Mouse (Mus musculus) ovary, postnatal 36 days (tissue): Measurements from ENCODE around the gene Ogdh.
"Not testable (repeated sequence)": the region's sequence is repeated elsewhere in the genome, so short reads cannot be mapped to it uniquely, and the experiment has no call there.

Experiments used
- DNase-seq: peaks from one replicate; pipeline ENCODE4 v3.0.0; 2022; ENCODE audit warnings: low spot score, mixed read lengths

The Ogdh gene

DNA sequence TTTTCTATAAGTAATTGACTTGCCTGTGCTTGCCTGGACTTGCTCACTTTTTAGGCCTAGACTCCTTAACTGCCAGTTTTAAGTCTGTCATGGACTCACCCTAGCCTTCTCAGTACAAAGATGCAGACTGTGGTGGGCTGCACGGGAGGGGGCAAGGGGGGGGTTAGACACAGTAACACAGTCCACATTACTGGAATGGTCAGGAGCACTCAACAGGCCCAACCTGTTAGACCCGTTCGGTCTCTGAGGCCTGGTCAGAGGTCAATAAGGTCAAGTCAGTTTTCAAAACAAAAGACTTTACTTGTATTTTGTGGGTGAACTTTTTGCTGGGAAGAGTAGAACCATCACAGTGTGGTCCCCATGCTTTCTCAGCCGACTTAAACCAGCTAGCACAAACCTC is 75.7 kb downstream of the Ogdh start:
- DNase-seq: no peak

GRCm38 (mm10) chr11:6367986-6368385 is 76.6 kb downstream of the Ogdh start:
- not testable (repeated sequence) for DNase-seq

DNA sequence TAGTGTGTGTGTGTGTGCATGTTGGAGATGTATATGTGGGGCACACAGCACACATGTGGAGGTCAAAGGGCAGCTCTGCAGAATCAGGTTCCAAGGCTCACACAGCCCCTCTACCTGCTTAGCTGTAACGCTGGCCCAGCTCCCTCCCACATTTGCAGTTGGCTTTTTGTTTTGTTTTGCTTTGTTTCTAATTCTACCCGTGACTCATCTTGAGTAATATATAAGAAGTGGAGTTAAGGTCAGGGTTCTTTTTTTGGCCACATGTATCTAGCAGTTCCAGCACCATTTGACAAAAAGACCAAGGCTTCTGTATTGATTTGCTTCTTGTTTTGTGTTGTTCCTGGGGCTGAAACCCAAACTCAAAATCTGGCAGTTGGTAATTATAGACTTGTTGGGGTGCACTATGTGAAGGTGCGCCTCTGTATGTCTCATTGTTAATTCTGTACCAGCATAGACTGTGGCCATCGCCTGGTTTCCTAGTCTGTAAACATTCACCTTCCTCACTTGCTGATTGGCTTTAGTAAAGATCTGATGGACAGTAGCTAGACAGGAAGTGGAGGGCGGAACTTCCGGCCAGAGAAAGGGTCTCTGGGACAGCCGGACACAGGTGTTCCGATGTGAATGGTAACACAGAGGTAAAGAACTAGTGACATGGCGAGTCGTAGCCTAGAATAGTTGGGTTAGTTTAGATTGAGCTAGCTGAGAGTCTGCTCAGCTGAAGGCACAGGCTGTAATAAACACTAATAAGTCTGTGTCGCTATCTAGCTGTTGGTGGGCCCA is 80.1 kb downstream of the Ogdh start:
- DNase-seq: no peak

GRCm38 (mm10) chr11:6372784-6373183 is 81.4 kb downstream of the Ogdh start:
- DNase-seq: no peak

- DNase-seq: no peak
These were observed 89.5 kb downstream of the Ogdh start for GRCm38 (mm10) chr11:6380916-6381315.

GRCm38 (mm10) chr11:6388126-6388725 is 96.8 kb downstream of the Ogdh start:
- DNase-seq: no peak

DNA sequence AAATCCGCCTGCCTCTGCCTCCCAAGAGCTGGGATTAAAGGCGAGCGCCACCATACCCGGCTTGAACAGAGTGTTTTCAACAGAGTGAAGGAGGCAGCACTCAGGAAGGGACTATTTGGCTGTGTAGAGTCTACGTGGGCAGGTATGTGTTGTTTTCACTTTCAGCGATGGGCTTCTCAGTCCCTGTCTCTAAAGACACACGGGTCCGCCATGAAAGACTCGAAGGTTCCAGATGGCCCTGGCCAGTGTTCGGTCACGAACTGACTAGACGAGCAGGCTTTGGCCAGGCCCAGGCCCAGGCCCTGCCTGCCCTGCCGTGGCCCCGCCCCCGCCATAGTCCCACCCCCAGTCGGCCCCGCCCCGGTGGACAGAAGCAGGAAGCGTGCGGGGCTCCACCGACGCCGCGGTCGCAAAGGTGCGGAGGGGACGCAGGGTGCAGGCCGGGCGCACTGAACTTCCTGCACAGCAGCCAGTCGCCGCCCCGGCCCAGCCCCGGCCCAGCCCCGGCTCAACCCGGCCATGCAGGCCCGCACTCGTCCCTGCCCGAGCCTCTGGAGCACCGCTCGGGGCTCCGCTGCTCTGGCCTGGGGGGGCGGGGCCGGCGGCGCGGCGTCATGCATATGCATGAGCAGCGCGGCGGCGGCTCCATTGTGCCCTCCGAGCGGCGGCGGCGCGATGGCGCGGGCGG is 97.4 kb downstream of the Ogdh start, which contains the start of gene Zmiz2:
Gene Zmiz2, plus strand, starts transcription at position 349 of the 688 bp plus-strand sequence.
- DNase-seq: peak; percentile 96

DNA sequence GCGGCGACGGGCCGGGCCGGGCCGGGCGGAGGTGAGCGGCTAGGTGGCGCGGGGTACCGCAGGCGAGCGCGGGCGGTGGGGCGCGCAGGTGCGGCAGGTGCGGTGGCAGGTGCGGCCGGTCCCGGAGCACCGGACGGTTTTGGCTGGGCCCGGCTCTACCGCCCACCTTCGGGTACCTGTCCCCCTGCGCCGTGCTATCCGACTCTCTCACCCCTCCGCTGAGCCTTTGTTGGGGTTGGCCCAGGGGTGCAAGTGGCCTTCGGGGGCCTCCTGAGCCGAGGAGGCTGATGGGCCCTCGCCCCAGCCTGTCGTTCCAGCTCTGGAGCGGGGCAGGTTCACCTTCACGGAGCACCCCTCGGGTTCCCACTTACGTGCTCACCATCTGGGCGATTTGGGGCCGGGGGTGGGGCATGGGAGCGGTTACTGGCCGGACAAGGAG is 98.1 kb downstream of the Ogdh start:
- DNase-seq: no peak

DNA sequence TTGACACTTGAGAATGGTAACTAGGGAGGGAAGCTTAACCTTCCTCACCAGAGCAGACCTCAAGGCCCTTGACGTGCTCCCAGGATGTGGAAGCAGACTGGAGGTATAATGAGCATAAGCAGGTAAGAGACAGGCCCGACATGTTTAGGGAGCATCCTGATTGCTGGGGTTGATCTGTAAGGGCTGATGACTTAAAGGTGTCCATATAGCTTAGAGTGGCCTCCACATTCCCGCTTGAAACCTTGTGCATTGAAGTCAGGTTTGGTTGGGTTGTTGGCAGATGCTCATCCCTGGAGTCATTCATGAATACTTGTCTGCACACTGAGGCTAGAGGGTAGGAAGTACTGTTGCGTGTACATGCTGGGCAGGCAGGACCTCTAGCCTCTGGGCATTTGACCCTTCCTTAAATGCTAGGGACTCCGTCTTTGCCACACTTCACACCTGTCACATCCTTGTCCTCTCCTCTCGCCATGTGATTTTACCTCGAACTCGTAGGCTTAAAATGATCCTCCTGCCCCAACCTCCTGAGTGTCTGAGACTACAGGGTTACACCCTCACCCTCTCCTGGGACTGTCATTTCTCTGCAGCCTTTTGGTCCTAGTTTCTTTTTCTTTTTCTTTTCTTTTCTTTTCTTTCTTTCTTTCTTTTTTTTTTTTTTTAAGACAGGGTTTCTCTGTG is 99.1 kb downstream of the Ogdh start:
- no peak for DNase-seq

- DNase-seq: no peak
These were observed 100.3 kb downstream of the Ogdh start for GRCm38 (mm10) chr11:6391516-6392276.

- DNase-seq: no peak
These were observed 101.4 kb downstream of the Ogdh start for GRCm38 (mm10) chr11:6392857-6393256.

DNA sequence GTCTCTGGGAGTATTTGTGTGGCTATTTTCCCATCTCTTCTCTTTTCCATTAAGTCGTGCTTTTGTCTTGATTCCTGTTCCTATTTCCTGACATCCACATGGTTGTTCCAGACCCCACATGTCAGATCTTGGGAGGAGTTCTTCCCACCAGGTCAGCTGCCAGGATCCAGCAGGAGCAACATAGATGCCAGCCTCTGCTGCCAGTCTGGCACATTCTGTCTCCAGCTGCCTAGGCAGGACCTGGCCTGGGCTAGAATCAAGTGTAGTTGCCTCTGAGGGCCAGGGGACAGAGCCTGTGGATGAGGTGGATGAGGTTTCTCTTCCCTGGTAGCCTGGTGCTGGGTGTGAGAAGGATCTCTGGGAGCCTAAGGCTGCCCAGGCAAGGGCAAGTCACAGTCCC is 102.4 kb downstream of the Ogdh start:
- DNase-seq: no peak

DNA sequence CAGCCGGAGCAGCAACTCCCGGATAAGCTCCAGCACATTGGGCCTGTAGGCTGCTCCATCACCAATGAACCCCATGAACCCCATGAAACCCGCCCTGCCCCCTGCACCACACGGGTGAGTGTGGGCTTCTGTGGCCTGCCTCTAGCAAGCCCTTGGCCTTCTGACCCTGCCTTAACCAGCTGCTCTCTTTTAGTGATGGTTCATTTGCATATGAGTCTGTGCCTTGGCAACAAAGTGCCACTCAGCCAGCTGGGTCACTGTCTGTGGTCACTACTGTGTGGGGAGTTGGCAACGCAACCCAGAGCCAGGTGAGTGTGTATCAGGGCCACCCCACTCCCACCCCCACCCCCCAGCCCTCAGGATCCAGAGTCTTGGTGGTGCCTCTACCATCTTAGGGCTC is 104.1 kb downstream of the Ogdh start:
- DNase-seq: no peak

GRCm38 (mm10) chr11:6398141-6398540 is 106.7 kb downstream of the Ogdh start:
- DNase-seq: no peak

GRCm38 (mm10) chr11:6402515-6403510 is 111.4 kb downstream of the Ogdh start:
- peak; percentile 68 for DNase-seq

DNA sequence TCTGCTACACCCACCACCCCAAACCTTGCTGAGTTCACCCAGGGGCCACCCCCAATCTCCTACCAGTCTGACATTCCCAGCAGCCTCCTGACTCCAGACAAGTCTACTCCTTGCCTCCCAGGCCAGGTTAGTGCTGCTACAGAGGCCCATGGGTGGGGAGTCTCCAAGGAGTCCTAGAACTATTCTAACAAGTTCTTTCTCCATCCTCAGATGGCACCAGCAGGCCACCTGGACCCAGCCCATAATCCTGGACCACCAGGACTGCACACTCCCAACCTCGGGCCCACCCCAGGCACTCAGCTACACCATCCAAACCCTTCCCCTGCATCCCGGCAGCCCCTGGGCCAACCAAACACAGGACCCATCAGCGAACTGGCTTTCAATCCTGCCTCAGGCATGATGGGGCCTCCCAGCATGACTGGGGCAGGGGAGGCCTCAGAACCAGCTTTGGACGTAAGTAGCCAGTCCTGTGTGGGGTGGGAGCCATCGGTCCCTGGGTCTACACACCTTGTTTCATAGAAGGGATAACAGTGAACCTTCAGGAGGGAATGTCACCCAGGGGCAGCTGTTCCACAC is 112.5 kb downstream of the Ogdh start:
- DNase-seq: no peak

DNA sequence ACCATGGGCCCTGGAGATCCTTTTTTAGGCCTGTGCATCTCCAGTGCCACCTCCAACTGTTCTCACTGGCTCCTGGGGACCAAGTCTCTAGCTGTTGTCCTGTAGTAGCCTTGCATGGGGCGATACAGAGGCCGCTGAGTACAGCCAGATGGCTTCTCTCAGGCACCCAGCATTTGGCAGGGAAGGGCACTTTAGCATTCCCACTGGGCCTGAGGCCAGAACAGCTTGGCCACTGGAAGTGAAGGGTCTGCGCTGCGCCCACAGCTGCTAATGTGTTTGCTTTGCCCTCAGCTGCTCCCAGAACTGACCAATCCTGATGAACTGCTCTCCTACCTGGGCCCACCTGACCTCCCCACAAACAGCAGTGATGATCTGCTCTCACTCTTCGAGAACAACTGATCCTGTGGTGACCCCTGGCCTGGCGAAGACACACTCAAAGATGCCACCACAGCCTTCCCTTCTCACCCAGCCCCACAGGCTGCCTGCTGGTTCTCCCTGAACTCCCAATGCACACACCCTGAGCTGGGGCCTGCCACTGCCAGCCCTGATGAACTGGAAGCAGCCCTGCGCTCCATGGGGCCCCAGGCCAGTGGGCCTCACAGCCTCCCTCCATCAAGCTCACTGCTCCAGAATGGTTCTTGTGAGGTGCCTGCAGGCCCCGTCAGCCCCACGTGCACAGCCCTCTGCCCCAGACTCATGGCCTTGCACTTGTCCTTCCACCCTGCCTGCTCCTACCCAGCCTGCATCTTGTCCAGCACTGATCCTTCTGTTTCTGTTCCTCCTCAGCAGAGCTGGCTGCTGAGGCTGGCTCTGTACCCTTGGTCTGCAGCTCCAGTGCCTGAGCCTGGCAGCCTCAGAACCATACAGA is 113.5 kb downstream of the Ogdh start:
- DNase-seq: peak; percentile 47

DNA sequence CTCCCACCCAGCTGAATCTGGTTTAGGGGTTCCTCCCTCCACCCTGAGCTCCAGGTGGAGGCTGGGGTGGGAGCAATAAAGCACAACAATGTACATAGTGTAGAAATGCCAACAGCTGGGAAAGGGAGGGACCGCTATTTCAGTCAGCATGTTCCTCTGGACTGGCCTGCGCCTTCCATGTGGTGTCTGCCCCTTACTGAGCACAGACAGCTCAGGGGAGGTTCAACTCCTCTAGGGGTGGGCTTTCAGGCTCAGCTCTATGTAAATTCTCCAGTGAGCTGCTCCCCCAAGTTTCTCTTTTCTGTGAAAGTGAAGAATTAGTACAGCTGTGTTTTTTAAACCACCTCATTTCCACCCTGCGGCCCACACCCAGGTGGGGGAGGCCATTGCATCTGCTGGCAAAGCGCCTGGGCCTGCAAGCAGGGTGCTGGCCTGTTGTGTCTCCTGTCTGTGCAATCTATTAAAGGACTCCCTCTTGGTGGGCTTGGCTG is 114.2 kb downstream of the Ogdh start:
- peak; percentile 35 for DNase-seq
